Comparison of ENCODE assay signal across 10 mouse cellular contexts in the genomic region with DNA sequence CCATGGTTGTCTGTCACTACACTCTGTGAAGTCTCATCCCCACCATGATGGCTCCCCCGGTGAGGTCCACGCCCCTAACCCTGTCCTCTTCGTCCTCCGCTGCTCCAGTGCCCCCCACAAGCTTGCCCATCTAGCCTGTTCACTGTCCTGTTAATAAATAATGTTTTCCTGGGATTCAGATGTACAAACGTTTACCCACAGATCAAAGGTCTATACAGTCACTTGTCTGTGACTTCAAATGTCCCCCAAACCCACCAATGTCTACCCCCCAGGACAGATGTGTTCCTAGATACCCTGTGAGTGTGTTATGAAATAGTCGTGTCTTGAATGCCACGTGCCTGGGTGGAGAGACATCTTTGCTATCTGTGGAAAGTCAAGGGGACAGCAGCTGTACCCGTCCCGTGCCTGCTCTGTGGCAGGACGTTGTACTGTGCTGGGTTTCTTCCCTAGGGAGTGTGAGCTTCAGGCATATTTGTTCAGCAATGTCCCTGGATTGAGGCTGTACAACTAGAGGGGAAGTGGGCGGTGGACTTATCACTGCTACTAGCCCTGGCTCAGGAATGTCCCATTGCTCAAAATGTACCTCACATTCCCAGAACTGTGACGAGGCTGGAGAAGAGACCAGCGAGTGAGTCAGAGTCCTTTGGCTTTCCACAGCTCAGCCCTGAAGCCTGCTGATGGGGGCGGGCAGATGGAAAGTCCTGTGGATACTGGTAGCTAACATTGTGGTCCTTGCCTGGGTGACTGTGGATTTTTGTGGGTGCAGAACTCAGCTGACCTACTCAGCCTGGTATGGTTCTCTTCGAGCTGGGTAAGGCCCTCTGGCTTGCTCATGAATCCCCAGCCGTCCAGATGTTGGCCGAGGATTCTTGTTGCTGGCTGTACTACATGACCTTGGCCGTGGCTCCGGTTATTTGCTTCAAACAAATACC. TPM values are rescaled to one million over a fixed set of nuclear protein-coding genes. Genes with fewer than 3 reads are reported as not detected.
DNase-seq lines count a peak whose midpoint lies in the region; ATAC-seq lines count a peak whose summit lies in the region.
"Had no signal": no experiment of that assay in that cellular context is flagged by ENCODE, and none has a peak within 500 bp of the region (broad histone marks: within the 10 kb centered on the region; RNA-seq: fewer than 3 reads in every experiment).

No protein-coding gene starts in this region.

- no peak overlapping the region for H3K4me2 ChIP-seq in heart, embryonic 12.5 days
- no peak overlapping the region for H3K4me2 ChIP-seq in stomach, embryonic 14.5 days (replicated peaks; ENCODE audit: low read depth, low read length)

- H3K4me1 ChIP-seq in heart, embryonic 12.5 days (replicated peaks), result peaks cover 33% of the 10 kb centered on the region
- peaks cover 12% of the 10 kb centered on the region; the same call in 1 of the 2 replicates for H3K4me1 ChIP-seq in stomach, embryonic 14.5 days (ENCODE audit: control insufficient read depth, insufficient read depth, low read length)

- peak; percentile 48 for DNase-seq in ovary, postnatal 36 days (ENCODE audit: low spot score)
- DNase-seq in ovary, postnatal 14 days (ENCODE audit: low spot score), result no peak
- peak; percentile 55 for DNase-seq in kidney, postnatal 10 days
- no peak for DNase-seq in left cerebral cortex, postnatal 4 days
- DNase-seq in left cerebral cortex, adult 9 months (ENCODE audit: low spot score in 2 of 2), result no peak
- DNase-seq in thymus, postnatal 14 days, result no peak

- intact Hi-C loops in left cerebral cortex, postnatal 4 days (cut with DNase I), result no loop called here

- no peaks in the 10 kb centered on the region for H3K36me3 ChIP-seq in heart, embryonic 12.5 days
- no peaks in the 10 kb centered on the region for H3K36me3 ChIP-seq in stomach, embryonic 14.5 days (ENCODE audit: control insufficient read depth, insufficient read depth, low read length)
- H3K36me3 ChIP-seq: G1E had no signal

- no peak overlapping the region for H3K27ac ChIP-seq in heart, embryonic 12.5 days (ENCODE audit: poor library complexity, severe bottlenecking)
- H3K27ac ChIP-seq in stomach, embryonic 14.5 days (ENCODE audit: low read length), result no peak overlapping the region

- no peak overlapping the region for H3K4me3 ChIP-seq in heart, embryonic 12.5 days
- H3K4me3 ChIP-seq in stomach, embryonic 14.5 days (ENCODE audit: low read depth, low read length), result no peak overlapping the region
- H3K4me3 ChIP-seq: erythroblast, embryonic 14.5 days had no signal

- H3K9ac ChIP-seq in heart, embryonic 12.5 days, result no peak overlapping the region
- H3K9ac ChIP-seq in stomach, embryonic 14.5 days (replicated peaks; ENCODE audit: low read depth, low read length), result no peak overlapping the region

- WGBS in heart, embryonic 12.5 days, result 50% methylated on average over 19 of the region's 19 CpGs
- 62% methylated on average over 19 of the region's 19 CpGs for WGBS in stomach, embryonic 14.5 days

- ATAC-seq in heart, embryonic 12.5 days (ENCODE audit: insufficient number of reproducible peaks, low FRiP score), result peak; percentile 38
- 0 out of 2 replicates have a peak, but pooled peaks have one; percentile 24 for ATAC-seq in stomach, embryonic 14.5 days (ENCODE audit: insufficient number of reproducible peaks, insufficient read depth, low FRiP score, low read depth)

- peaks cover 10% of the 10 kb centered on the region; the same call in 1 of the 2 replicates for H3K9me3 ChIP-seq in heart, embryonic 12.5 days (replicated peaks)
- no peaks in the 10 kb centered on the region for H3K9me3 ChIP-seq in stomach, embryonic 14.5 days (ENCODE audit: control insufficient read depth, low read depth, low read length)
- H3K9me3 ChIP-seq: G1E had no signal

- H3K27me3 ChIP-seq in heart, embryonic 12.5 days (replicated peaks), result no peaks in the 10 kb centered on the region
- no peaks in the 10 kb centered on the region for H3K27me3 ChIP-seq in stomach, embryonic 14.5 days (ENCODE audit: control insufficient read depth, insufficient read depth, low read length)

RNA-seq across cellular contexts. Expression of gene Slc45a1, which starts 55.1 kb away (rescaled TPM):
- not detected in 2 replicates for polyA plus RNA-seq in heart, embryonic 12.5 days (2016; fragmentation: Nextera tagmentation; extraction: Ambion mirVana)
- polyA plus RNA-seq in stomach, embryonic 14.5 days (2014; fragmentation: Nextera tagmentation; extraction: Ambion mirVana), result 0.71 and 1.6 TPM in 2 replicates
- total RNA-seq in left cerebral cortex, postnatal 4 days (2021), result 10 to 100 TPM; 40.9 to 41.7 TPM
- polyA plus RNA-seq: erythroblast, embryonic 14.5 days; G1E had no signal

Comparison
In these comparisons a context has a peak if more than half of its experiments do, and no peak if none do; other contexts are left out.
1. DNase-seq: peak in ovary, postnatal 36 days (single experiment) and kidney, postnatal 10 days (single experiment); none in ovary, postnatal 14 days (single experiment), left cerebral cortex, postnatal 4 days (single experiment), left cerebral cortex, adult 9 months (0 of 2) and thymus, postnatal 14 days (single experiment).